Mouse (Mus musculus) layer of hippocampus, adult 11-12 months (tissue): ENCODE measurements around the gene Cnnm2.
A peak's percentile ranks its signal among the peaks of the same experiment; 100 is the strongest.
"Not testable (repeated sequence)": the region's sequence is repeated elsewhere in the genome, so short reads cannot be mapped to it uniquely, and the experiment has no call there.

Experiments
- DNase-seq: peaks from one replicate; pipeline ENCODE4 v3.0.0; 2022; ENCODE audit warnings: low spot score

Gene Cnnm2

GRCm38 (mm10) chr19:46761247-46761946 is at the start of gene Cnnm2:
TSS of gene Cnnm2 (plus strand) at chr19:46761596.
- peak; percentile 100 for DNase-seq

GRCm38 (mm10) chr19:46714234-46714633 is 47.2 kb upstream of the Cnnm2 start:
- no peak for DNase-seq

DNA sequence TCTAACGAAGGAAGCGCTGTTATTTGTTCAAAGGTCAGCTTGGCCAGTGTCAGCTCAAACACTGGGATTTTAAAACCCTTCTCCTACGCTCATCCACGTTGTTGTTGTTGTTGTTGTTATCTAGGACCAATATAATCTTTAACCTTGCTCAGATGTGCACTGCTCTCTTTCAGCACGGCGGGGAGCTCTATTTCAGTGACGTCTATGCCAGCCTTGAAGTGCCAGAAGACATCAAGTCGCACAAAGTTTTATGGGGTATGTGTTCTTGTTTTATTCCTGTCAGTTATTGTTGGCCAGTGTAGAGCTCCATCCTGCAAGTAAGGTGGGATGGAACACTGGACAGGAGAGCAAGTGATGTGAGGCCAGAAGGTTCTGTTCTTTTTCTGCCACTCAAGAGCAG is 46.4 kb upstream of the Cnnm2 start:
- DNase-seq = no peak

GRCm38 (mm10) chr19:46718150-46718549 is 43.2 kb upstream of the Cnnm2 start:
- DNase-seq = no peak

DNA sequence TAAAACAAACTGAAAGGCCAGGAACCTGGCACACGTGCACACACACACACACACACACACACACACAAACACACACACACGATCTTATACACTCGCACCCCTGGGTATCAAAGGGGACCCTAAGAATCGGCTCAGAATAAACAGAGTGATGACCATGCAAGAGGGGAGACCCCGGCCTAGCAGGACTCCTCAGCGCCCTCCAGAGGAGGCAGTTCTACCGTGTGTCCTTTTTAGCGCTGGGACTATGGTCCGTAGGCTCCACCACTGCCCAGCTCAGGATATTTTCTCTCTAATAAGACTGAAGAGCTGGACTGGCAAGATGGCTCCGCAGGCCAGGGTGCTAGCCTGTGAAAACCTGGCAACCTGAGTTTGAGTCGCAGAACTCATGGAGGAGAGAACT is 37.0 kb upstream of the Cnnm2 start:
- DNase-seq = no peak

GRCm38 (mm10) chr19:46726142-46726541 is 35.3 kb upstream of the Cnnm2 start:
- DNase-seq = no peak

- no peak for DNase-seq
Measured at GRCm38 (mm10) chr19:46727140-46727736, 34.2 kb upstream of the Cnnm2 start.

DNA sequence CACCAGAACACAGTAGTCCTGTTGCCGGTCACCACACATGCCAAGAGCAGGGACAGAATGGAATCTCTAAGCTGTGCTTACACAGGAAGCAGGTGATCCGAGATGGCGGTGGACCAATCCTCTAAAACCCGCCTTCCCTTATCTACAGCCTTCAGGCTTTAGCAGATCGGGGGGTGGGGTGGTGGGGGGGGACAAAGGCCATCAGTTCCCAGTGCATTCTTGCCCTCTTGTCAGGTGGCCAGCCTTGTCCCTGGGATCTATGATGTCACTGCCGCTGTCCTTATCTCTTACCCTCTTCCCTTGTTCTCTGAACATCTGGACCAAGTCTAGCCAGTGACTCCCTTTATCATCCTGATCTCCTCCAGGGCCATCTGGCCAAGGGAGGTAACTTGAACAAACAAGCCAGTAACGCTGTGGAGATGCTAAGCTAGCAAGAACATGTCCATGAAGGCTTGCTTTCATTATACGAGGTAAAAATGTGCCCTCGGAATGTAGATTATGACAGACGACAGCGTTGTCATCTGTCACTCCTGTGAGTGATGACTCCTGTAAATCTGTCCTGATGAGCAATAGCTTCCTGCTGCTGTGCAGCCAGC is 33.4 kb upstream of the Cnnm2 start:
- no peak for DNase-seq

- no peak for DNase-seq
Measured at GRCm38 (mm10) chr19:46728909-46729308, 32.5 kb upstream of the Cnnm2 start.

- DNase-seq = no peak
Measured at GRCm38 (mm10) chr19:46731351-46731750, 30.0 kb upstream of the Cnnm2 start.

DNA sequence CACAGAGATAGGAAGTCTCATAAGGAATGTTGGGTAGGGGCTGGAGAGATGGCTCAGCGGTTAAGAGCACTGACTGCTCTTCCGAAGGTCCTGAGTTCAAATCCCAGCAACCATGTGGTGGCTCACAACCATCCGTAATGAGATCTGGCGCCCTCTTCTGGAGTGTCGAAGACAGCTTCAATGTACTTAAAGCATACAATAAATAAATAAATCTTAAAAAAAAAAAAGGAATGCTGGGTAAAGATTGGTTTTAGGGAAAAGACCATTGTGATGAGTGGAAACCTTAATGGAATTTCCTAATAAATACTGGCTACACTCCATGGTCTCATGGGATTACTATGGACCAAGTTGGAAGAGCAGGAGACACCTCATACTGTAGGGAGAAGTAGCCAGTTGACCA is 28.7 kb upstream of the Cnnm2 start:
- DNase-seq = not testable (repeated sequence)

DNA sequence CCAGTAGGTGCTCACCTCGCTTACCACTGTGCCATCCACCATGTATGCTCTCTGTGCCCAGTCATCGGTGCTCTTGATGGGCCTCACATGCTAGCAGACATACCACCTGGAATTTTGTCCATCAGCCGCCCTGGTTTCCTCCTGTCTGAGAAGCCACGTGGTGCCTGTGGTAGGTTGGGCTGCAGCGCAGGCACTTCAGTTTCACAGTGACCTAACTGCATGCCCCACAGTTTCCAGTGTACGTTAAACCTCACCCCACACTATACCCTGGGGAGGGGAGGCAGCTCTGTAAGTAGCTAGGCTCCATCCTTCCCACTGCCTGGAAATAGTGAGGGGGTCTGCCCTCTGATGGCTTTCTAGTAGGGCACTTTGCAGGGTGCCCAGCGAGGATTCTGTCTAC is 27.8 kb upstream of the Cnnm2 start:
- DNase-seq = no peak

DNA sequence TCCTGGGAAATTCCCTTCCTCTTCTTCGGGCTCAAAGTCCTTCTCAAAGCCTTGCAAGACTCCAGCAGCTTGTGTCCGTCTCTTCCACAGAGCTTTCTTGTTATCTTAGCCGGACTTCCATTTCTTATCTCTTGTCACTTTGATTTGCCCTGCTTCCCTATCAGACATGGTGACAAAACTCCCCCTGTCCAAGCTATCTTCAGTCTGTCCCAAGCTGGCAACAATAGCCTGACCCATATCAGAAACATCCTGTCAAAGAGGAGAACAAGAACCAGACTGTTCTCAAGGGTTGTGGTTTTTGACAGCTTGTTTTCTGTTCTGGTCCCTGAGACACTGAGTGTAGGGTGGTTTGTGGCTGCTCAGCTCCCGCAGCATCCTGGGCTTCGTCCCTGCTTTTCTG is 26.2 kb upstream of the Cnnm2 start:
- no peak for DNase-seq

GRCm38 (mm10) chr19:46737106-46737505 is 24.3 kb upstream of the Cnnm2 start:
- no peak for DNase-seq

- peak; percentile 82 for DNase-seq
Measured at GRCm38 (mm10) chr19:46740341-46741008, 20.9 kb upstream of the Cnnm2 start.

DNA sequence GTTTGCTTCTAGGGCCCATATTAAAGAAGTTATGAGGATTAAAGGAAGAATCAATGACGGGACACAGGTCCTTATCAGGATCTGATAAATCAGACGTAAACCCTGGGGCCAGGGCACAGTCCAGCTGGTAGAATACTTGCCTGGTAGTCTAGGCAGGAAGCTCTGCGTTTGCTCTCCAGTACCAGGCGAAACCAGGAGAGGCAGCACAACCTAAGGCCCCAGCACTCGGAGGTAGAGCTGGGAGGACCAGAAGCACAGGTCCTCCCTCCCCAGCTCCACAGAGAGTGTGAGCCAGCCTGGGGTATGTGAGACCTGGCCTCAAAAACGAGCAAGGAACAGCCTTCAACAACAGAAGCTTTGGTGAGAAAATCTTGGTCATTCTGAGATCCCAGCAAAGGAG is 19.8 kb upstream of the Cnnm2 start:
- DNase-seq = no peak

- DNase-seq = no peak
Measured at GRCm38 (mm10) chr19:46744681-46745080, 16.7 kb upstream of the Cnnm2 start.

DNA sequence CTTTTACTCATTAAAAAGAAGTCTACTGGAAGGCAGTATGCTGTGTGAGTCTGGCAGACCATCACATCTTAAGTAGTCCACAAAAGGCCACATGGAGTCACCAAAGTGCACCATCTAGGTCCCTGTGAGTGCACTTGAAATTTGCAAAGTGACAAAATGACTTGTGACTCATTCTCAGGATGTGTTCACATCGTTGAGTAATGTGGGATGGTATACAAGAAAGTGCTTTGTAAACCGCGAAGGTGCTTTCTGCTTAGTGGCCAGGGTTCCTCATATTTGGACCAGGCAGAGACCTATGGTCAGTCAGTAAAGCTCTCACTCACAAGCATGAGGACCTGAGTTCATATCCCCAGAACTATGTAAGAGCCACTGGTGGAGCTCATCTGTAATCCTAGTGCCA is 13.6 kb upstream of the Cnnm2 start:
- DNase-seq = no peak

DNA sequence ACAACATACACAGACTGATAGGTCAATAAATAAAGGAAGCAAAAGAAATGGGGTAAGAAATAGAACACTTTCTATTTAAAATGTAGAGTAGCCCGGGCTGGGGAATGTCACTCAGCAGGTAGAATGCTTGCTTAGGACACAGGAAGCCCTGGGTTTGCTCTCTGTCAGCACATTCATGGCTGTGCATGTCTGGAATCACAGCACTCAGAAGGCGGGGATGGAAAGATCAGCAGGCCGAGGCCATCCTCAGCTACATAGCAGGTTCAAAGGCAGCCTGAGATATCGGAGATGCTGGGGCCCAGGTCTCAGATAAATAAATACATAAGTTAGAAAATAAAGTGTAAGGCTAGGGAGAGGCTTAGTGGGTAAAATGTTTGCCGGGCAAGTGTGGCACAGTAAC is 9.2 kb upstream of the Cnnm2 start:
- no peak for DNase-seq

GRCm38 (mm10) chr19:46755066-46755465 is 6.3 kb upstream of the Cnnm2 start:
- DNase-seq = no peak

DNA sequence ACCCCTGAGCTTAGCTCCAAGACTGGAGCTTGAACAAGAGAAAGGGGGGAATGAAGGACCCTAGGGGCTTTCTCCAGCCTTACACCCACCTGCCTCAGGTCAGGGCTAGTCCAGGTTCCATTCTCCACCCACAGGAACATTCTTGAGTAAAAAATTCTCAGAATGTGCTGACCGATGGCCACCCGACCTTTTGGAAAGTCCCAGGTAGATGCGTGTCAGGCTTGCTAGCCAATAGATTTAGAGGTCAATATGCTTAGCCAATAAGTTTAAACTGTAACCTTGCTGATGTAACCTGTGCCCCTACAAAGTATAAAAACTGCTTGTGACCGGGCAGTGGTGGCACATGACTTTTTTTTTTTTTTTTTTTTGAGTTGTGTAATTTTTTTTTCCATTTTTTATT is 5.2 kb upstream of the Cnnm2 start:
- DNase-seq = no peak

DNA sequence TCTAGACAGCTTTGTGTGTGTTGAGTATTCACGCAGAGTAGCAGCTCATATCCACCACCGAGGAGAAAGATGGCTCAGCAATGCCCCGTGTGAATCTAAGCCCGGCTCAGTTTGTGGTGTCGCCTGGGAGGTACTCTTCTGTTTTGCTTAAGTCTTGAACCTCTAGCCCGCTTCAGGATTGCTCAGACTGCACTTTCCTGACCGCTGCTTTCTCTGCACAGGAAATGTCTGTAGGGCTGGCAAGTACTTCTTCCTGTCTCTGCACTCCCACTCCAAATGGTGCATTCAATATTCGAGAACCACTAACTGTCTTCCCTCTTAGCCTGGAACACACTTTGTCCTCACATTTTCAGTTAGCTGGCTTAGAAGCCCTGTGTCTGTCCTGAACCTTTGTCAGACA is 2.3 kb upstream of the Cnnm2 start:
- no peak for DNase-seq

DNA sequence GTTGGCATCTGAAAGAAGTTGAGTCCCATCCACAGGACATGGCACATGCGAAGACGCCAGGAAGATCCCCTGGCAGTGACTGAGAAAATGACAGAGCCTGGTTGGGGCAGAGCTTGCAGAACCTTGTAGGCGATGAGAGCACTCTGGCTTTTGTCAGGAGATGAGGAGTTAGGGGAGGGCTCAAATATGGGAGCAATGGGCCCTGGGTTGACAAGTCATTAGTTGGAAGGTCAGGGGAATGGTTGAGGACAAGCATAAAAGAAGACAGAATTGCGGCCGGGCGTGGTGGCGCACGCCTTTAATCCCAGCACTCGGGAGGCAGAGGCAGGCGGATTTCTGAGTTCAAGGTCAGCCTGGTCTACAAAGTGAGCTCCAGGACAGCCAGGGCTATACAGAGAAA is 1.5 kb upstream of the Cnnm2 start:
- DNase-seq = not testable (repeated sequence)
